Mouse (Mus musculus): ENCODE data around the gene Aadacl4.

DNA sequence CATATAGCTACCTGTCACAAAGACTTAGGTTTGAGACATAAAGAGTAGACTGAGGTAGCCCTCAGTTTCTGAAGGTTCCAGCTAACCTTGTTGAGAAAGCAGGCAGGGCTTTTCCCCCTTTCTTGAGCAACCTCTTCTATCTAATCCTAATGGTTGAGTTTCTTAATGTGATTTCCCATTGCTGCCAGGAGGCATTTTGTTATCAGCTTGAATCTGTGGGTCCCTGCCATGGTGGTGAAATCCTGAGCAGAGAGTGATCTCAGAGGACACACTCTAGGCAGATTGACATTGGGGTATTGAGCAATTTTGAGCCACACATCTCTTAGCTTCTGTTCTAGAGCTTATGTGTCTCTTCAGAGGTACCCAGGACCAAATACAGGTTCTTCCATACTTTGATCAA lies 24.8 kb downstream of the Aadacl4 start:
- TF ChIP-seq GATA1 (IDR thresholded peaks at IDR 0.05; ENCODE audit: borderline replicate concordance, low read length) = no peak
- no peak for TF ChIP-seq FLI1 (IDR thresholded peaks at IDR 0.05; ENCODE audit: low read length)
